Mouse (Mus musculus) megakaryocyte-erythroid progenitor cell, adult 5-6 weeks (primary cell): Measurements from ENCODE around the gene Cux1. TPM values are rescaled to one million over a fixed set of nuclear protein-coding genes. Genes with fewer than 3 reads are reported as not detected.
A peak's percentile ranks its signal among the peaks of the same experiment; 100 is the strongest.
"Not testable (repeated sequence)": the region's sequence is repeated elsewhere in the genome, so short reads cannot be mapped to it uniquely, and the experiment has no call there.

Source experiments
- ATAC-seq: replicated peaks from 2 replicates; pipeline ENCODE4 v1.8.0; 2016; ENCODE audit warnings: mild to moderate bottlenecking, inconsistent platforms; ENCODE audit not compliant: severe bottlenecking, poor library complexity, low FRiP score, low TSS enrichment
- total RNA-seq, 2 experiments: library from RNA; stranded (forward) in 1 of 2; stranded (reverse) in 1 of 2; fragments of 200-1000, 215-1000 nt in 1 of 2; fragments of >200 nt in 1 of 2; fragmentation: Nextera tagmentation in 1 of 2; gene quantifications; 2 replicates each; pipeline ENCODE4 v1.2.3; 2014 to 2017

Cux1 gene
- total RNA-seq, 2 experiments from 2014 or later: 97.0 to 105 TPM

GRCm38 (mm10) chr5:136485397-136485796 lies 81.9 kb downstream of the Cux1 start:
- no peak for ATAC-seq

GRCm38 (mm10) chr5:136482434-136482833 lies 84.9 kb downstream of the Cux1 start:
- ATAC-seq: peak; percentile 82

- ATAC-seq: no peak
These were observed 86.7 kb downstream of the Cux1 start for GRCm38 (mm10) chr5:136480541-136480940.

- peak; percentile 49 for ATAC-seq
These were observed 87.5 kb downstream of the Cux1 start for GRCm38 (mm10) chr5:136479801-136480200.

- no peak for ATAC-seq
These were observed 88.1 kb downstream of the Cux1 start for GRCm38 (mm10) chr5:136479024-136479763.

GRCm38 (mm10) chr5:136476272-136476671 lies 91.0 kb downstream of the Cux1 start:
- no peak for ATAC-seq

GRCm38 (mm10) chr5:136475161-136475560 lies 92.1 kb downstream of the Cux1 start:
- ATAC-seq: no peak

GRCm38 (mm10) chr5:136474086-136474485 lies 93.2 kb downstream of the Cux1 start:
- ATAC-seq: no peak

- no peak for ATAC-seq
These were observed 94.0 kb downstream of the Cux1 start for GRCm38 (mm10) chr5:136473337-136473736.

GRCm38 (mm10) chr5:136472846-136473245 lies 94.4 kb downstream of the Cux1 start:
- ATAC-seq: no peak

- not testable (repeated sequence) for ATAC-seq
These were observed 96.1 kb downstream of the Cux1 start for GRCm38 (mm10) chr5:136470985-136471735.

GRCm38 (mm10) chr5:136469301-136469700 lies 98.0 kb downstream of the Cux1 start:
- no peak for ATAC-seq

- peak; percentile 52 for ATAC-seq
These were observed 99.8 kb downstream of the Cux1 start for GRCm38 (mm10) chr5:136467360-136467999.

GRCm38 (mm10) chr5:136465770-136466406 lies 101.4 kb downstream of the Cux1 start:
- ATAC-seq: no peak

- ATAC-seq: no peak
These were observed 101.9 kb downstream of the Cux1 start for GRCm38 (mm10) chr5:136465366-136465765.

GRCm38 (mm10) chr5:136464849-136465248 lies 102.4 kb downstream of the Cux1 start:
- no peak for ATAC-seq

GRCm38 (mm10) chr5:136464128-136464527 lies 103.2 kb downstream of the Cux1 start:
- ATAC-seq: no peak

- no peak for ATAC-seq
These were observed 104.7 kb downstream of the Cux1 start for GRCm38 (mm10) chr5:136462613-136463012.

- no peak for ATAC-seq
These were observed 107.4 kb downstream of the Cux1 start for GRCm38 (mm10) chr5:136459901-136460300.
